Mouse (Mus musculus) spleen, postnatal 36 days (tissue): ENCODE results near the gene Sumo1.

Experiments
- DNase-seq, 2 experiments: peaks; one replicate each; pipeline ENCODE4 v3.0.0; 2022; ENCODE audit warnings: low spot score in 2 of 2, mixed read lengths in 1 of 2

The Sumo1 gene

GRCm38 (mm10) chr1:59550227-59550626, 120.4 kb downstream of the Sumo1 start:
- no peak for DNase-seq

DNA sequence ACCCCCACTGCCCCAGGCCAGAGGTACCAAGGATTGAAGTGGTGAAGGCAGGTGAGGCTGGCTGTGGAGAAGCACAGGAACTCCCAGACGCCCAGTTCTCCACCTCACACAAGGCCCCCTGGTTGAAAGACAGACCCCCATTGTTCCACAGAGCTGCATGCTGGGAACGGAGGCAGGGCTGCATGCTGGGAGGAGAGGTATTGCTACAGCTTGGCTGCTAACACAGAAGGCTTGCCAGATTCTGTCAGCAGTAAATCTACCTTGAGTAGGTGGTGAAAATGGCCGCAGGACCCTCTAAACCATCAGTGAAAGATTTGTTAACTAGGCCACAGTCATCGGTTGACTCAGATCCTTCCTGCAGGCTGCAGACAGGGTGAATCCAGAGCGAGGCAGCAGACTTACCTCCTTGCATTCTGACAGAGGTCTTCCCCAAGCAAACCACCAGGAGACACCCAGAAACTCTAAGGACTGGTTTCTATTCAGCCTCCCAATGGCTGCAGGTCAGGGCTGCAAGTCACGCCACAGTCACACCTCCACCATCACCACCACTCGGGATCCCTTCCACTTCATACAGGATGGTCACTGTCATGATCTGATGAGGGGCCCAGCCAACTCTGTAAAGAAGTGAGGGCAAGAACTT, 121.5 kb downstream of the Sumo1 start:
- no peak for DNase-seq

DNA sequence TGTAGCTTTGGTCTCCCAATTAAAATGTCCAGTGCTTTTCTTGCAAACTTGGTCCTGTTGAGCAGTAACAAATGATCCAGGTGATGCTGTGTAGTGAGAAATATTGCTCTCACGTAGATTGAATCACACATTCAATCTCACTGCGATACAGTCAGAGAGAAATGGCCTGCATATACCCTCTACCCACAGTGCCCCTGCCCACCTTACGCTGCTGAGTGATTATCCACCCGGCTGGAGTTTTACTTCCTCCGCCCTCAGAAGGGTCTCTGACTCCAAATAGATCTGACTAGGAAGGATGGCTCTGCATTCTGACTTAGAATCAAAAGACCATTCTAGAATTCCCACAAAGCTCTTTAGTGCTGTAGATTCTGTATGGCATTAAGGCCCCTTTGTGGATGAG, 122.1 kb downstream of the Sumo1 start:
- DNase-seq = no peak

DNA sequence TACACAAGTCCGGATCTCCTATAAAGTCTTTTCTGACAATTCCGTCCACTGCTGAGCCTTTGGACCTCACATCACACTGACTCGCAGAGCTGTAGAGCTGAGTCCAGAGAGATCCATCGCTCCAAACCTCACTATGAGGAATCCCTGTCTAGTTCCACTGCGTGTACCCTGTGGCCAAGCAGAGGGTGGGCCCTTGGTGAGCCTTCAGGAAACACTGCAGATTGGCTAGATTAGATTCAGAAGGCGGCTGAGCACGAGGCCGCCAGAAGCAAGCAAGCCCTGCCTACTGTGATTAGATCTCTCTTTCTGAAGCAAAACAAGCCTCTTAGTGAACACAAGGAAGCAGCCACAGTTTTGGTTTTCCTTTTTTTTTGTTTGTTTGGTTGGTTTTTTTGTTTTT, 126.7 kb downstream of the Sumo1 start:
- no peak for DNase-seq

DNA sequence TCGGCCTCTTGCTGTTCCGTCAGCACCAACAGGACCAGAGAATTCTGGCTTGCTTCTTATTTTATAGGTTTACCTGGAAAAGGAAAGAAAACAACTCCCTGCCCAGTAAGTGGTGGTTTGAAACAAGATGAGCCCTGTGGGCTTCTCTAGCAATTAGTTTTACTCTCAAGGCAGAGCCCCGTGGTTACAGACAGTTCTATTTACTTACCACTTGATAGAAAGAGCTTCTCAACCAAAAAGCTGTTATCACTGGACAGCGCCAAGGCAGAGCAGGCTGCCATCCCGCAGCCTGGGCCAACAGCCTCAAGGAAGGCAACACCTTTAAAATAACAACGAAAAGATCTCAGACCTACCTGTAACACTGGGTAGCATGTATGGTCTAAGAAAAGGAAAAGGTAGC, 128.4 kb downstream of the Sumo1 start:
- DNase-seq = no peak

GRCm38 (mm10) chr1:59541271-59542020, 129.2 kb downstream of the Sumo1 start:
- no peak for DNase-seq

- DNase-seq = no peak
Observed at GRCm38 (mm10) chr1:59540537-59541148, 130.0 kb downstream of the Sumo1 start.

GRCm38 (mm10) chr1:59538381-59538780, 132.3 kb downstream of the Sumo1 start:
- no peak for DNase-seq
